Mouse (Mus musculus): Measurements from ENCODE around the gene Tvp23a.

Gene Tvp23a

GRCm38 (mm10) chr16:10447264-10447594 lies at the start of gene Tvp23a:
Gene Tvp23a, minus strand, starts transcription at chr16:10447362.
- DNase-seq = no peak

- DNase-seq = no peak
These were observed 48.7 kb upstream of the Tvp23a start for GRCm38 (mm10) chr16:10495824-10496298.

GRCm38 (mm10) chr16:10492587-10492986 lies 45.4 kb upstream of the Tvp23a start:
- DNase-seq = no peak

- DNase-seq = no peak
These were observed 44.6 kb upstream of the Tvp23a start for GRCm38 (mm10) chr16:10491716-10492115.

- DNase-seq = no peak
These were observed 43.5 kb upstream of the Tvp23a start for GRCm38 (mm10) chr16:10490503-10491150.

GRCm38 (mm10) chr16:10489904-10490457 lies 42.8 kb upstream of the Tvp23a start:
- DNase-seq = no peak

GRCm38 (mm10) chr16:10489483-10489882 lies 42.3 kb upstream of the Tvp23a start:
- no peak for DNase-seq

GRCm38 (mm10) chr16:10488769-10489481 lies 41.8 kb upstream of the Tvp23a start:
- DNase-seq = no peak

GRCm38 (mm10) chr16:10487895-10488493 lies 40.8 kb upstream of the Tvp23a start:
- no peak for DNase-seq

GRCm38 (mm10) chr16:10486993-10487392 lies 39.8 kb upstream of the Tvp23a start:
- DNase-seq = no peak

- no peak for DNase-seq
These were observed 35.2 kb upstream of the Tvp23a start for GRCm38 (mm10) chr16:10482343-10482742.

- DNase-seq = no peak
These were observed 32.7 kb upstream of the Tvp23a start, which contains the start of gene Ciita for GRCm38 (mm10) chr16:10479857-10480256. Gene Ciita, plus strand, starts transcription at chr16:10480059.

- DNase-seq = no peak
These were observed 28.8 kb upstream of the Tvp23a start for GRCm38 (mm10) chr16:10475919-10476318.

- no peak for DNase-seq
These were observed 27.8 kb upstream of the Tvp23a start for GRCm38 (mm10) chr16:10474956-10475355.

- DNase-seq = no peak
These were observed 24.8 kb upstream of the Tvp23a start for GRCm38 (mm10) chr16:10471950-10472349.

GRCm38 (mm10) chr16:10468201-10468600 lies 21.0 kb upstream of the Tvp23a start:
- no peak for DNase-seq

- DNase-seq = no peak
These were observed 20.4 kb upstream of the Tvp23a start for GRCm38 (mm10) chr16:10467391-10468107.

GRCm38 (mm10) chr16:10465011-10465681 lies 18.0 kb upstream of the Tvp23a start:
- no peak for DNase-seq

GRCm38 (mm10) chr16:10461178-10461577 lies 14.0 kb upstream of the Tvp23a start:
- DNase-seq = no peak

- DNase-seq = no peak
These were observed 13.0 kb upstream of the Tvp23a start for GRCm38 (mm10) chr16:10460188-10460587.

GRCm38 (mm10) chr16:10454583-10454974 lies 7.4 kb upstream of the Tvp23a start:
- no peak for DNase-seq

- no peak for DNase-seq
These were observed 6.9 kb upstream of the Tvp23a start for GRCm38 (mm10) chr16:10453872-10454582.
